Mouse (Mus musculus) myocyte (in vitro differentiated cells): ENCODE measurements around the gene Slc29a4. TPM values are rescaled to one million over a fixed set of nuclear protein-coding genes. Genes with fewer than 3 reads are reported as not detected.
A peak's percentile ranks its signal among the peaks of the same experiment; 100 is the strongest.

ENCODE experiments used
- H3K27me3 ChIP-seq: one replicate; pipeline ENCODE4 v1.6.1; 2011; ENCODE audit not compliant: control insufficient read depth, insufficient read depth, insufficient read length
- H3K36me3 ChIP-seq: one replicate; pipeline ENCODE4 v1.6.1; 2011; ENCODE audit not compliant: control insufficient read depth, insufficient read depth
- H3K4me2 ChIP-seq: one replicate; pipeline ENCODE4 v1.6.1; 2011; ENCODE audit warnings: low read depth, control low read depth
- H3K4me3 ChIP-seq: one replicate; pipeline ENCODE4 v1.5.1; 2011; ENCODE audit warnings: mild to moderate bottlenecking, control low read depth, moderate library complexity
- H3K79me2 ChIP-seq: one replicate; pipeline ENCODE4 v1.6.1; 2011; ENCODE audit not compliant: control insufficient read depth, insufficient read depth
- H3ac ChIP-seq: one replicate; pipeline ENCODE4 v1.6.1; 2011; ENCODE audit not compliant: control insufficient read depth, insufficient read length
- CEBPB ChIP-seq: IDR thresholded peaks from 2 replicates; pipeline ENCODE4 v1.6.1; 2011; ENCODE audit warnings: mild to moderate bottlenecking, moderate library complexity; ENCODE audit not compliant: poor library complexity, insufficient read depth, severe bottlenecking
- E2F4 ChIP-seq: IDR thresholded peaks from one replicate; pipeline ENCODE4 v1.6.1; 2011; ENCODE audit warnings: mild to moderate bottlenecking, control low read depth, moderate library complexity; ENCODE audit not compliant: insufficient read depth
- MAX ChIP-seq: IDR thresholded peaks from one replicate; pipeline ENCODE4 v1.6.1; 2011; ENCODE audit warnings: low read depth, mild to moderate bottlenecking, control low read depth
- MYOD1 ChIP-seq, 3 experiments: IDR thresholded peaks; one replicate each; pipeline ENCODE4 v1.6.1; 2011; ENCODE audit warnings: control low read depth in 2 of 3, low read depth in 2 of 3, mild to moderate bottlenecking in 2 of 3, moderate library complexity in 1 of 3; ENCODE audit not compliant: insufficient read length in 2 of 3, control insufficient read depth in 1 of 3
- MYOG ChIP-seq, 3 experiments: IDR thresholded peaks; one replicate each; pipeline ENCODE4 v1.6.1; 2011; ENCODE audit warnings: control low read depth in 2 of 3, low read depth in 2 of 3, mild to moderate bottlenecking in 2 of 3; ENCODE audit not compliant: insufficient read length in 2 of 3, control insufficient read depth in 1 of 3, insufficient read depth in 1 of 3
- POLR2A ChIP-seq: IDR thresholded peaks from one replicate; pipeline ENCODE4 v1.6.1; 2011; ENCODE audit warnings: low read depth, mild to moderate bottlenecking, control low read depth, moderate library complexity; ENCODE audit not compliant: insufficient read length
- POLR2AphosphoS2 ChIP-seq: IDR thresholded peaks from one replicate; pipeline ENCODE4 v1.6.1; 2011; ENCODE audit warnings: low read depth, control low read depth; ENCODE audit not compliant: insufficient read length
- REST ChIP-seq: IDR thresholded peaks from one replicate; pipeline ENCODE4 v1.6.1; 2011; ENCODE audit warnings: mild to moderate bottlenecking, control low read depth, moderate library complexity; ENCODE audit not compliant: insufficient read depth, insufficient read length
- SRF ChIP-seq: IDR thresholded peaks from one replicate; pipeline ENCODE4 v1.6.1; 2011; ENCODE audit warnings: low read depth; ENCODE audit not compliant: control insufficient read depth, insufficient read length
- TCF12 ChIP-seq: IDR thresholded peaks from one replicate; pipeline ENCODE4 v1.6.1; 2011; ENCODE audit warnings: mild to moderate bottlenecking, control low read depth; ENCODE audit not compliant: poor library complexity, insufficient read depth, severe bottlenecking
- TCF3 ChIP-seq: IDR thresholded peaks from one replicate; pipeline ENCODE4 v1.6.1; 2011; ENCODE audit warnings: low read depth, control low read depth; ENCODE audit not compliant: insufficient read length
- USF1 ChIP-seq: IDR thresholded peaks from one replicate; pipeline ENCODE4 v1.6.1; 2011; ENCODE audit warnings: low read depth, mild to moderate bottlenecking, control low read depth, moderate library complexity
- polyA plus RNA-seq: library from polyadenylated mRNA; unstranded; fragments of >200 nt; fragmentation: generic; extraction: Trizol; gene quantifications from one replicate; pipeline ENCODE4 v1.2.1, GENCODE M21; 2012; ENCODE audit warnings: missing spikeins

Gene Slc29a4
- polyA plus RNA-seq, 1 experiment: not detected

DNA sequence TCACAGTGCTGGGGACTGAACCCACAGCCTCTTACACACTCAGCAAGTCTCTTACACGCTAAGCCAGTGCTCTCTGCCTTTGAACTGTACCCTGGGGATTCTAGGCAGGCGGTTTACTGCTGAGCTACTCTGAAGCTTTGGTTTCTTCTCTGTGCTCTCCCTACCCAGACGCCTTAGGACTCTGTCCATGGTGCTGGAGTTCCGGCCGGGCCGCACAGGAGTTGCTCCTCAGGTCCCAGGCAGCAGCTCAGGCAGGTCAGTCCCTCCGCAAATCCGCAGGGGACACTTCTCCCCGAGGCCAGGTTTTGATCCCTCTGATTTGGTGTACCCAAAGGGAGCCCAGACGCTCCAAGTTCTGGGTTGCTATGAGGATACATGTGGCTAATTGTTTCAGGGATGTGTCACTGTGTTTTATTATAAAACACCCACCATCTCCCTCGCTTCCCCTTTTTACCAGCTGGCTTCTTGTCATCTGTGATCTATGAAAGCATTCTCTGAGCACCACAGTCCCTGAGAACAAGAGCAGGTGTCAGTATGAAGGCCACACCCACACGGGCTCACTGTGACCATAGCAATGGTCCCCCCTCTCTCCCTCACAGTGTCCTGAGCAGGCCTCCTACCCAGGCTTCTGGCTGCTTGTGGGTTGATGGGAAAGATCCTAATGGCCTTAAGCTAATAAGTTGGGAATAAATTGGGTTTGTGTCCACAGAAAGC lies 2.5 kb downstream of the Slc29a4 start:
- Histone ChIP-seq H3K79me2 (no peaks in the 10 kb centered on the region), H3K36me3 (no peaks in the 10 kb centered on the region), H3K4me3 (no peak overlapping the region), H3ac (no peak overlapping the region), H3K27me3 (peaks cover 10% of the 10 kb centered on the region), H3K4me2 (no peak overlapping the region)
- TF ChIP-seq REST (peak; percentile 83), E2F4 (no peak)

DNA sequence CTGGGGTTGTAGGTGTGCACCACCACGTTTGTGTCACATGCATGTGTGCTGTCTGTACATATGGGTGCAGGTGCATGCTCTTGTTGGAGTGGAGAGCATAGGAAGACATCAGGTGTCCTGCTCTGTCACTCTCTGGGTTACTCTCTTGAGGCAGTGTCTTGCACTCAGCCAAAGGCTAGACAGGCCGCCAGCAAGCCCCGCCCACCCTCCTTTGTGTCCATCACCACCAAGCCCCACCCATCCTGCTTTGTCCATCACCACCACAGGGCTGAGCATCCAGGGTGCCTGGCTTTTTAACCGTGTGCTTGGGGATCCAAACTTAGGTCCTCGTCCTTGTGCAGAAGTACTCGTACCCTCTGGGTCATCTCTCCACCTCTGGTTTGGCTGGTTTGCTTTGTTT lies 3.9 kb downstream of the Slc29a4 start:
- Histone ChIP-seq H3ac (no peak overlapping the region), H3K4me3 (no peak overlapping the region), H3K4me2 (no peak overlapping the region), H3K79me2 (no peaks in the 10 kb centered on the region), H3K36me3 (no peaks in the 10 kb centered on the region), H3K27me3 (peaks cover 19% of the 10 kb centered on the region)
- TF ChIP-seq TCF12 (no peak), USF1 (no peak), E2F4 (no peak), REST (no peak), SRF (no peak), CEBPB (no peak), MAX (no peak), POLR2A (no peak), MYOD1 (IDR thresholded peaks at IDR 0.05; ENCODE audit: control insufficient read depth in 1 of 3, insufficient read length in 2 of 3, low read depth in 2 of 3) (no peak), POLR2AphosphoS2 (no peak), TCF3 (no peak), MYOG (IDR thresholded peaks at IDR 0.05; ENCODE audit: control insufficient read depth in 1 of 3, insufficient read depth in 1 of 3, insufficient read length in 2 of 3, low read depth in 2 of 3) (no peak)

DNA sequence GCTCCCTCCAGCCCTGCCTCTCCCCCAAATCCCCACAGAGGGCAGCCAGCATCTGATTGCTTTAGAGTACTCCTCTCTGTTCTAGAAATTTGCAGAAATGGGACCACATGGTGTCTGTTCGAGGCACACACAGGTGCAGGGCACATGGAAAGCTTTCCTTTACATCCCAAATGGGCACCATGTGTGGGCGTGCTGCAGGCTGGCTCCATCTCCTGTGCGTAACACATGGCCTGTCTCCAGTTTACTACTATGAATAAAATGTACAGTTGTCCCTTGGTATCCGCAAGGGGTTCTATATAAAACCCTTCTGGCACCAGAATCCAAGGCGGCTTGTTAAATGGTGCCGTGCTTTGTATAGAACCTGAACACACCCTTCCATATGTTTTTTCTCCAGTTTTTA lies 4.6 kb downstream of the Slc29a4 start:
- no peak for TF ChIP-seq USF1
- no peak for TF ChIP-seq REST
- TF ChIP-seq MYOG (IDR thresholded peaks at IDR 0.05; ENCODE audit: control insufficient read depth in 1 of 3, insufficient read depth in 1 of 3, insufficient read length in 2 of 3, low read depth in 2 of 3): no peak
- no peak for TF ChIP-seq TCF3
- no peak for TF ChIP-seq POLR2AphosphoS2
- no peak for TF ChIP-seq POLR2A

DNA sequence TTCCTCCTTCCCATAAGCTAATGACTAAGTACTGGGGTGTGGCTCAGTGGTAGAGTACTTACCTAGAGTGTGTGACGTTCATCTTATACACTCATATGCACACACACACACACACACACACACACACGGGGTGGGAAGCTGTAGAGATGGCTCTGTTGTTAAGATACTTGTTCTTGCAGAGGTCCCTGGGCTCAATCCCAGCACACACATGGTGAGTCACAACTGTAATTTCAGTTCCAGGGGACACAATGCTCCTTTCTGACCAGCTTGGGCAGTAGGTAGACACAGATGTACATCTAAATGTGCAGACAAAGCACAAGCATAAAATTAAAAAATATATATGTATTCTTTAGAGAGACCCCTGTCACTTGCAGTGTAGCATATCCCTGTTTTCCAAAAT lies 5.4 kb downstream of the Slc29a4 start:
- no peaks in the 10 kb centered on the region for H3K79me2 ChIP-seq
- H3K27me3 ChIP-seq: peaks cover 27% of the 10 kb centered on the region
- H3ac ChIP-seq: no peak overlapping the region
- no peak overlapping the region for H3K4me2 ChIP-seq
- no peak overlapping the region for H3K4me3 ChIP-seq
- TF ChIP-seq MAX (no peak), SRF (no peak), USF1 (no peak), POLR2A (no peak), REST (no peak), E2F4 (no peak), TCF12 (no peak), CEBPB (no peak), MYOD1 (IDR thresholded peaks at IDR 0.05; ENCODE audit: control insufficient read depth in 1 of 3, insufficient read length in 2 of 3, low read depth in 2 of 3) (no peak), TCF3 (no peak), MYOG (IDR thresholded peaks at IDR 0.05; ENCODE audit: control insufficient read depth in 1 of 3, insufficient read depth in 1 of 3, insufficient read length in 2 of 3, low read depth in 2 of 3) (no peak), POLR2AphosphoS2 (no peak)
- no peaks in the 10 kb centered on the region for H3K36me3 ChIP-seq

More for the DNA sequence above, 4.6 kb downstream of the Slc29a4 start:
- no peaks in the 10 kb centered on the region for H3K36me3 ChIP-seq
- peaks cover 25% of the 10 kb centered on the region for H3K27me3 ChIP-seq
- H3K79me2 ChIP-seq: no peaks in the 10 kb centered on the region
- no peak overlapping the region for H3ac ChIP-seq
- H3K4me3 ChIP-seq: no peak overlapping the region
- H3K4me2 ChIP-seq: no peak overlapping the region

DNA sequence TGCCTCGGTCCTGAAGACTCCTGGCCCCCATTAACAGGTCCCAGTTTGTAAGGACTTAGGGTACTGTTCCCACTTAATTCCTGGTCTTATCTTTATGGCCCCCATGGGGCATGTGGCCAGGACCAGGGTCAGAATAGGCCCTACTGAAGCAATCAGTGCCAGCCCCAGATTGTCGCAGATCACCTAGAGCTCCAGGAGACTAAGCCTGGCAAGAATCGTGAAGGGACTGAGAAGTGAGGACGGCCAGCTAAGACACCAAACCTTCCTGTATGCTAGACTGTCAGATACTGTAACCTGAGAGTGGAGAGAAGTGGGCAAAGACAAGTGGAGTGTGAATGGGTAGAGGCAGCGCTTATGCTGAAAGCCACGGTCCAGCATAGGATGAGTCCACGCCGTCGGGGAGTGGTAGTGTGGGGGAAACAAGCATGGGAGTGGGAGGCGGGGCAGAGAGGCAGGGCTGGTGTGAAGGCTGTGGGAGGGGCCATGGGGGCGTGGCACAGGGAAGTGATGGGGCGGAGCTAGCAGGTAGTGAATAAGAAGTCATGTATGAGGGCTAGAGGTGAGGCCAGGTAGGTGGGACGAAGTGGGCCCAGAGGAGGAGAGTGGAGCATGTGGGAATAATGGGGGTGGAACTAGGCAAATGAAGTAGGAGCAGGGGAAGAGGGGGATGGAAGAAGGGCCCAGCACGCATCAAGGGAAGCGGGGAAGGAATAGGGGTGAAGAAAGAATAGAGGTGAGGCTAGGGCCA lies 8.7 kb downstream of the Slc29a4 start:
- no peak overlapping the region for H3K4me3 ChIP-seq
- TF ChIP-seq TCF3 (no peak), TCF12 (no peak), POLR2A (no peak), MYOG (IDR thresholded peaks at IDR 0.05; ENCODE audit: control insufficient read depth in 1 of 3, insufficient read depth in 1 of 3, insufficient read length in 2 of 3, low read depth in 2 of 3) (no peak), SRF (no peak), CEBPB (no peak)
- H3K79me2 ChIP-seq: no peaks in the 10 kb centered on the region
- no peak overlapping the region for H3K4me2 ChIP-seq
- peaks cover 44% of the 10 kb centered on the region for H3K27me3 ChIP-seq
- H3K36me3 ChIP-seq: no peaks in the 10 kb centered on the region
- H3ac ChIP-seq: no peak overlapping the region
